Mouse (Mus musculus): ENCODE data around the gene Tmod4.
A peak's percentile ranks its signal among the peaks of the same experiment; 100 is the strongest.
"Not testable (repeated sequence)": the region's sequence is repeated elsewhere in the genome, so short reads cannot be mapped to it uniquely, and the experiment has no call there.

Gene Tmod4

GRCm38 (mm10) chr3:95124246-95124645 lies at the start of gene Tmod4:
Gene Tmod4, plus strand, starts transcription at chr3:95124476.
- no peak for DNase-seq (ENCODE audit: low spot score)

- no peak for DNase-seq (ENCODE audit: low spot score)
These were observed 36.2 kb upstream of the Tmod4 start for GRCm38 (mm10) chr3:95088071-95088470.

- no peak for DNase-seq (ENCODE audit: low spot score)
These were observed 23.4 kb upstream of the Tmod4 start for GRCm38 (mm10) chr3:95100854-95101253.

- no peak for DNase-seq (ENCODE audit: low spot score)
These were observed 19.2 kb upstream of the Tmod4 start for GRCm38 (mm10) chr3:95105121-95105520.

GRCm38 (mm10) chr3:95105586-95106337 lies 18.5 kb upstream of the Tmod4 start:
- no peak for DNase-seq (ENCODE audit: low spot score)

GRCm38 (mm10) chr3:95106338-95107117 lies 17.7 kb upstream of the Tmod4 start, which contains the start of gene Pip5k1a:
Gene Pip5k1a, minus strand, starts transcription at chr3:95106930.
- DNase-seq (ENCODE audit: low spot score) = peak; percentile 94

- not testable (repeated sequence) for DNase-seq (ENCODE audit: low spot score)
These were observed 17.0 kb upstream of the Tmod4 start for GRCm38 (mm10) chr3:95107308-95107707.

GRCm38 (mm10) chr3:95107898-95108297 lies 16.4 kb upstream of the Tmod4 start:
- DNase-seq (ENCODE audit: low spot score) = no peak

- DNase-seq (ENCODE audit: low spot score) = peak; percentile 81
These were observed 13.2 kb upstream of the Tmod4 start, which contains the start of gene Vps72 for GRCm38 (mm10) chr3:95110911-95111726. Gene Vps72, plus strand, starts transcription at chr3:95111022.

- DNase-seq (ENCODE audit: low spot score) = no peak
These were observed 11.5 kb upstream of the Tmod4 start for GRCm38 (mm10) chr3:95112760-95113159.

GRCm38 (mm10) chr3:95117751-95118150 lies 6.5 kb upstream of the Tmod4 start:
- DNase-seq (ENCODE audit: low spot score) = no peak

GRCm38 (mm10) chr3:95121580-95121979 lies 2.7 kb upstream of the Tmod4 start:
- no peak for DNase-seq (ENCODE audit: low spot score)

- DNase-seq (ENCODE audit: low spot score) = no peak
These were observed 696 bp downstream of the Tmod4 start for GRCm38 (mm10) chr3:95124972-95125371.

GRCm38 (mm10) chr3:95129226-95129651 lies 5.0 kb downstream of the Tmod4 start:
- DNase-seq (ENCODE audit: low spot score) = no peak

- DNase-seq (ENCODE audit: low spot score) = no peak
These were observed 5.8 kb downstream of the Tmod4 start for GRCm38 (mm10) chr3:95130081-95130480.

GRCm38 (mm10) chr3:95132389-95132788 lies 8.1 kb downstream of the Tmod4 start:
- DNase-seq (ENCODE audit: low spot score) = not testable (repeated sequence)

GRCm38 (mm10) chr3:95133176-95133575 lies 8.9 kb downstream of the Tmod4 start:
- no peak for DNase-seq (ENCODE audit: low spot score)

- DNase-seq (ENCODE audit: low spot score) = peak; percentile 93
These were observed 9.4 kb downstream of the Tmod4 start, which contains the start of the genes Scnm1 and Lysmd1 for GRCm38 (mm10) chr3:95133680-95134101. Gene Scnm1, minus strand, starts transcription at chr3:95134011. Gene Lysmd1, plus strand, starts transcription at chr3:95134088.

- not testable (repeated sequence) for DNase-seq (ENCODE audit: low spot score)
These were observed 9.9 kb downstream of the Tmod4 start for GRCm38 (mm10) chr3:95134133-95134532.

GRCm38 (mm10) chr3:95135023-95135422 lies 10.7 kb downstream of the Tmod4 start:
- no peak for DNase-seq (ENCODE audit: low spot score)

GRCm38 (mm10) chr3:95135433-95136052 lies 11.3 kb downstream of the Tmod4 start:
- DNase-seq (ENCODE audit: low spot score) = no peak

All from left cerebral cortex, adult 11 months (tissue).